Mouse (Mus musculus) stomach, postnatal 0 days (tissue): Measurements from ENCODE around the gene Scamp4. TPM values are rescaled to one million over a fixed set of nuclear protein-coding genes. Genes with fewer than 3 reads are reported as not detected.
A peak's percentile ranks its signal among the peaks of the same experiment; 100 is the strongest.

ENCODE experiments used
- ATAC-seq: fragments of 200-750 bp; cut with Nextera tagmentation; 2 replicates; pipeline ENCODE4 v1.8.0; 2017; ENCODE audit not compliant: low FRiP score, low TSS enrichment
- DNase-seq: peaks from one replicate; pipeline ENCODE4 v3.0.0-alpha.2; 2016; ENCODE audit warnings: low spot score
- H3K27ac ChIP-seq: fragments of 300-500 bp; sonication (generic); replicated peaks from 2 replicates; pipeline ENCODE4 v1.5.1; 2014; ENCODE audit warnings: mild to moderate bottlenecking, control low read depth
- H3K27me3 ChIP-seq: fragments of 300-500 bp; sonication (generic); 2 replicates; pipeline ENCODE4 v1.6.1; 2014; ENCODE audit warnings: low read length; ENCODE audit not compliant: control insufficient read depth, insufficient read depth
- H3K36me3 ChIP-seq: fragments of 300-500 bp; sonication (generic); 2 replicates; pipeline ENCODE4 v1.6.1; 2014; ENCODE audit warnings: low read length, mixed read lengths; ENCODE audit not compliant: control insufficient read depth, insufficient read depth
- H3K4me1 ChIP-seq: fragments of 300-500 bp; sonication (generic); replicated peaks from 2 replicates; pipeline ENCODE4 v1.6.1; 2014; ENCODE audit warnings: antibody characterized with exemption; ENCODE audit not compliant: control insufficient read depth, insufficient read depth
- H3K4me2 ChIP-seq: fragments of 300-500 bp; sonication (generic); replicated peaks from 2 replicates; pipeline ENCODE4 v1.6.1; 2014; ENCODE audit warnings: low read depth, mild to moderate bottlenecking, control low read depth, moderate library complexity
- H3K4me3 ChIP-seq: fragments of 300-500 bp; sonication (generic); 2 replicates; pipeline ENCODE4 v1.5.1; 2014; ENCODE audit warnings: low read depth, low read length, control low read depth
- H3K9ac ChIP-seq: fragments of 300-500 bp; sonication (generic); 2 replicates; pipeline ENCODE4 v1.6.1; 2014; ENCODE audit warnings: mild to moderate bottlenecking, low read length, control low read depth, mixed read lengths
- H3K9me3 ChIP-seq: fragments of 300-500 bp; sonication (generic); 2 replicates; pipeline ENCODE4 v1.6.1; 2016; ENCODE audit warnings: low read length; ENCODE audit not compliant: control insufficient read depth
- CTCF ChIP-seq: IDR thresholded peaks from 2 replicates; pipeline ENCODE4 v1.5.1; 2016; ENCODE audit warnings: antibody characterized with exemption, low read depth, mild to moderate bottlenecking, moderate library complexity
- EP300 ChIP-seq: optimal IDR thresholded peaks from 2 replicates; pipeline ENCODE3; 2016; ENCODE audit warnings: antibody characterized with exemption
- WGBS: fragments of 180-500 bp; shearing (Covaris S2); extraction: QIAGEN DNeasy Blood & Tissue Kit; methylation state at CpG from one replicate; pipeline ENCODE4 v1.1.7; 2014; 5-methylcytosine and 5-hydroxymethylcytosine counted together
- polyA plus RNA-seq: library from polyadenylated mRNA; unstranded; fragments of >200 nt; fragmentation: Nextera tagmentation; extraction: Ambion mirVana; gene quantifications from 2 replicates; pipeline ENCODE4 v1.2.1, GENCODE M21; 2015

Scamp4 gene
- 67.8 and 77.3 TPM in 2 replicates for polyA plus RNA-seq

DNA sequence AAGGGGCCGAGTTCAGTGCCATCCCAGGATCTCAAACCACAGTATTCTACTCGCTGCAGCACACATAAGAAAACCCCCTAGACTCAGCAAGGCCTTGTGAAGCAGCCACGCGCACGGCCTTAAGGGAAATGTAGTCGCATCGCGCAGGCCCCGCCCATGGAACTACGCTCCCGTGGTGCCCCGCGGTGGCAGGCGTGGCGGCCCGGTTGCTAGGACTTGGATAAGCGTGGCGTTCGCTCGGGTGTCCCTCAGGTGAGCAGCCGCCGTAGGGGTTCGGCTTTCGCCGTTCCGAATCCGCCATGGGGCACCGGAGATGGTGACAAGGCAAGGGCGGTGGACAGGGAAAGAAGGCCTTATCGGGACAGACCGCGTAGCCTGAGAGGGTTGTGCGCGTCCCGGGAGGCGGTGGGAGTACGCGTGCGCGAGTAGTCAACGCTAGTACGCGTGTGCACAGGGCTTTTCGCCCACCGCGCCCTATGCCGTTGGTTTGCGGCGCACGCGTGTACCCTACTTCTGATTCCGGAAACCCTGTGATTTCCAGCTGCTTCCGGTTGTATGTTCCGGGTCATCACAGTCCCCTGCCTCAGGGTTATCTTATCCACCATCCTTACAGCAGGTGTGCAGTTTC, at the start of gene Scamp4, which contains the start of gene Adat3:
TSS of gene Scamp4 (plus strand) at position 175 of the 628 bp plus-strand sequence.
TSS of gene Adat3 (plus strand) at position 183 of the 628 bp plus-strand sequence.
- ATAC-seq (peak; percentile 89), DNase-seq (peak; percentile 96)
- peak within 1 kb of the TSS; percentile 91 for H3K4me2 ChIP-seq
- peaks cover 6% of the 10 kb centered on the region for H3K36me3 ChIP-seq
- WGBS: under 1% methylated on average over 54 of the region's 54 CpGs
- H3K9ac ChIP-seq: peak within 1 kb of the TSS; percentile 68
- H3K4me1 ChIP-seq: peaks cover 3% of the 10 kb centered on the region; the same call in 1 of the 2 replicates
- TF ChIP-seq CTCF (no peak), EP300 (no peak)
- peak within 1 kb of the TSS; percentile 91 for H3K27ac ChIP-seq
- H3K4me3 ChIP-seq: peak within 1 kb of the TSS; percentile 70
- no peaks in the 10 kb centered on the region for H3K27me3 ChIP-seq
- H3K9me3 ChIP-seq: no peaks in the 10 kb centered on the region

- Histone ChIP-seq H3K36me3 (peaks cover 9% of the 10 kb centered on the region), H3K9ac (no peak overlapping the region)
- no peak for DNase-seq
Measured at GRCm38 (mm10) chr10:80553575-80553974, 49.1 kb upstream of the Scamp4 start.

DNA sequence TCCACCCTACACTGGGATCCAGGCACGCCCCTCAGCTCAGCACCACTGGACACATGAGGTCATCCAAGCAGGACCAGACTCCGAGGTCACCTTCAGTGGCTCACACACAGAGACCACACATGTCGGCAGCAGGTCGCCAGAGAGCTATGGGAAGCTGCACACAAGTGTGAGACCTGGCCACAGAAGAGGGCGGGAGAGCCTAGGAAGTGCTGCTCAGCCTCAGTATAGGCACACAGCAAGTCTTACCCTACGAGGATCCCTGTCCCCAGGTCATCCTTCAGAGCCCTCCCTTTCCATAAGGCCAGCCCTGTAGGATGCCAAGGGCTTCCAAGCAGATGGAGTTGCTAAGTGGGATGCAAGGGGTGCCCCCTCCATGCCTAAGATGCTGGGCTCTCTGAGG, 48.7 kb upstream of the Scamp4 start:
- TF ChIP-seq CTCF (no peak), EP300 (no peak)
- Histone ChIP-seq H3K27ac (no peak overlapping the region), H3K4me2 (no peak overlapping the region), H3K4me3 (no peak overlapping the region), H3K9ac (no peak overlapping the region), H3K27me3 (no peaks in the 10 kb centered on the region), H3K9me3 (no peaks in the 10 kb centered on the region), H3K4me1 (peaks cover 5% of the 10 kb centered on the region; the same call in 1 of the 2 replicates), H3K36me3 (peaks cover 9% of the 10 kb centered on the region)
- WGBS: 82% methylated on average over 6 of the region's 6 CpGs
- ATAC-seq: no peak
- DNase-seq: no peak

More at GRCm38 (mm10) chr10:80553575-80553974, 49.1 kb upstream of the Scamp4 start:
- Histone ChIP-seq H3K4me1 (peaks cover 5% of the 10 kb centered on the region; the same call in 1 of the 2 replicates), H3K4me2 (no peak overlapping the region), H3K27me3 (no peaks in the 10 kb centered on the region), H3K27ac (no peak overlapping the region), H3K9me3 (no peaks in the 10 kb centered on the region), H3K4me3 (no peak overlapping the region)
- no peak for ATAC-seq
- no peak for TF ChIP-seq CTCF
- no peak for TF ChIP-seq EP300
- WGBS: 83% methylated on average over 8 of the region's 8 CpGs

DNA sequence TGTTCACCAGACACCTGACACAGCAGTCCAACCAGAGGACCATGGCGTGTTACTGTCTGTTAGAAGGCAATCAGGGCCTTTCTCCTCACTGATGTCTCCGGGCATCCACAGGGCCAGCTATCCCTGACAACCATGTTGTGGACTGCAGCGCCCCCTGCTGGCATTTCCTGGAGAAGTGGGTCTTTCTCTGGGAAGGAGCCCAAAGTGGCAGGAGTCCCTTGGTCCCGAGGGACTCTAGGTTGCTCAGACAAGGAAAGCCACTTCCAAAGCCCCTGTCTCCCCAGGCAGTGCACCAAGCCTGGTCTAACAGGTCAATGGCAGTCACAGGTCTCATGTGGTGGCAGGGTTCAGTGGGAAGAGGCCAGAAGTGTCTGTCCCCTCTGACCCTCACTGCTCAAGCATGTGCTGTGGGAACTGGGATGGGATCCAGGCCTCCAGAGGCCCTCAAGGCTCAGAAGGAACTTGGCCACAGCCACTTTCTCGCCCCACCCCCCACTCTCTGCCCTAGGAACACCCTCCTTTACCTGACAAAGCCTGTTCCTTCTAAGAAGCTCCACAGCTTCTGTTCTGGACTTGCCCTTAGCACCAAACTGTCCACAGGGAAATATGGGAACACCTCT, 45.2 kb upstream of the Scamp4 start:
- ATAC-seq: no peak
- DNase-seq: peak; percentile 85
- Histone ChIP-seq H3K27me3 (no peaks in the 10 kb centered on the region), H3K4me1 (peaks cover 9% of the 10 kb centered on the region), H3K9me3 (no peaks in the 10 kb centered on the region), H3K9ac (peak overlapping the region; percentile 38; the same call in 1 of the 2 replicates), H3K4me2 (no peak overlapping the region), H3K36me3 (no peaks in the 10 kb centered on the region), H3K4me3 (no peak overlapping the region), H3K27ac (0 out of 2 replicates have a peak overlapping the region, but pooled peaks have one; percentile 30)
- WGBS: 23% methylated on average over 5 of the region's 5 CpGs
- no peak for TF ChIP-seq EP300
- TF ChIP-seq CTCF: peak; percentile 85

DNA sequence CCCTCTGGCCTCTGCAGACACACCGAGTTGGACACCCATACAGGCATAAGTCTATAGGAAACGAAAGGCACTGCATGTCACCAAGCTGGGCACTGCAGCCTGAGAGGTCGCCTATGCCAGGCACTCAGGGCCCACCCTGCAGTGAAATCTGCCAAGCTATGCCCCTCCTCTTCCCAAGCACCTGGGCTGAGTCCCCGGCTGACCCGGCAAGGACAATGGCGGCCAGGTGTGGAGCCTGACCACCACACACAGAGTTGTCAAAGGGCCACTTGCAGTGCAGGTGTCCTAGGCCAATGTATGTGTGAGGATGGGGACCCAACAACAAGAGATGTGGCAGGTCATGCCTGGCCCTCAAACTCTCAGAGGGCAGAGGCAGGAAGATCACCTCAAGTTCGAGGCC, 43.2 kb upstream of the Scamp4 start:
- Histone ChIP-seq H3K27ac (no peak overlapping the region), H3K36me3 (no peaks in the 10 kb centered on the region), H3K9ac (no peak overlapping the region), H3K4me3 (no peak overlapping the region), H3K4me1 (peaks cover 9% of the 10 kb centered on the region), H3K4me2 (no peak overlapping the region), H3K9me3 (no peaks in the 10 kb centered on the region), H3K27me3 (no peaks in the 10 kb centered on the region)
- ATAC-seq: no peak
- TF ChIP-seq EP300 (no peak), CTCF (no peak)
- WGBS: 90% methylated on average over 7 of the region's 7 CpGs
- DNase-seq: no peak

DNA sequence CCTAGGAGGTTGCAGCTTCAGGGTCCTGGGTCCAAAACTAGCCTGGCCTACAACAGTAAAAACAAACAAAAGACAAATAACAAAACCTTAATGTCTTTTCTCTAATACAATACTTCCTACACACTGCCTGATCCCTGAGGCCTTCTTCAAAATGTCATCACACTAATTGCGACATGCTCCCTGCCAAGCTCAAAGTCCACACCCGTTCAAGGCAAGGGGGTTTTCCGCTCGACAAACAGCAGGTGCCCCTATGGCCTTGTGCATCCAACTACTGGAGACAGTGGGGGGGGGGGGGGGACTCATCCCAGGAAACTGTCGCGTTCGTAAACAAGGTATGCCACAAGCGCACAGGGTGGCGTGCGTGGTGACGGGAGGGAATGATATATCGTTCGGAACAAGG, 42.1 kb upstream of the Scamp4 start:
- H3K27me3 ChIP-seq: no peaks in the 10 kb centered on the region
- peak overlapping the region; percentile 99 for H3K4me3 ChIP-seq
- ATAC-seq (peak; percentile 1), DNase-seq (no peak)
- peak overlapping the region; percentile 90; the same call in 1 of the 2 replicates for H3K27ac ChIP-seq
- WGBS: under 1% methylated on average over 13 of the region's 13 CpGs
- peaks cover 9% of the 10 kb centered on the region for H3K4me1 ChIP-seq
- no peaks in the 10 kb centered on the region for H3K9me3 ChIP-seq
- H3K36me3 ChIP-seq: no peaks in the 10 kb centered on the region
- no peak for TF ChIP-seq EP300
- no peak for TF ChIP-seq CTCF
- H3K4me2 ChIP-seq: peak overlapping the region; percentile 75
- H3K9ac ChIP-seq: peak overlapping the region; percentile 99
